Mouse (Mus musculus): ENCODE results near the gene Lce6a. TPM values are rescaled to one million over a fixed set of nuclear protein-coding genes. Genes with fewer than 3 reads are reported as not detected.

Lce6a gene
- not detected in 2 replicates for polyA plus RNA-seq (2012)

DNA sequence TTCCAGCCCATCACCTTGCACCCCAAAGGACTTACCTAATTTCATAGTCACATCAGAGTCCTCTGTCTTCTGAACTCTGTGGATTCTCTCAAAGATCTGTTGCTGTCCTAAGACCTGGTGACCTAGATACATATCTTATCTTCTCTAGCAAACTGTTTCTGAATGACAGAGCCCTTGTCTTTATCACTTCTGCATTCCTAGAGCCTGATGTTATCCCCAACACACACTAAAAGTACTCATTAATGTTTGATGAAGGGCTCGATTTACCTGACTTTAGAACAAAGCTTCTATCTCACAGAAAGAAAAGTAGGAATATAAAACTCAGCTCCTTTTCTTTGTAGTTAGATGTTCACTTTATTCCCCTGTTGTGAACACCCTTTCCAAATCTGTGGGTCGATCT lies at the start of gene Lce6a:
Lce6a (minus strand) TSS at position 101 of the 400 bp plus-strand sequence.
- no peak for TF ChIP-seq GATA1 (IDR thresholded peaks at IDR 0.05; ENCODE audit: low read length)

DNA sequence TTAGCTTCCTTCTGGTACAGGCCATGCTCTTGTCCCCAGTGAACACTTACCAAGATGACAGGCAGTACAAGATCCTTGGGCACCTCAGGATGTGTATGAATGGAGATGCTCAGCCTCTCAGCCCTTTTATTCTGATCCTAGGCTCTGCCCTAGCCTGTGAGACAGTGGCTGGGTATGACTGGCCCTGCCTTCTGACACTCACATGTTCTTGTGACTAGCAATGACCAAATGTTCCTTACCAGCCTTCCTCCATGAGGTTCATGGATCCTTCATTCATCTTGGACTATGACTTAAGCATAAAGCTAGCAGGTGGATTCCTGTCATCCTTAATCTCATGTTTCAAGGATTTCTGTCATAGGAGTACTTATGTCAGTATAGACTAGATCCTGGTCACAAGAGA lies 48.8 kb upstream of the Lce6a start, which contains the start of gene Lce1a2:
Lce1a2 (minus strand) TSS at position 101 of the 400 bp plus-strand sequence.
- no peak for TF ChIP-seq GATA1 (IDR thresholded peaks at IDR 0.05; ENCODE audit: low read length)

GRCm38 (mm10) chr3:92656826-92657225 lies 35.4 kb upstream of the Lce6a start, which contains the start of gene Lce1b:
Gene Lce1b, minus strand, starts transcription at chr3:92656926.
- no peak for TF ChIP-seq GATA1 (IDR thresholded peaks at IDR 0.05; ENCODE audit: low read length)

DNA sequence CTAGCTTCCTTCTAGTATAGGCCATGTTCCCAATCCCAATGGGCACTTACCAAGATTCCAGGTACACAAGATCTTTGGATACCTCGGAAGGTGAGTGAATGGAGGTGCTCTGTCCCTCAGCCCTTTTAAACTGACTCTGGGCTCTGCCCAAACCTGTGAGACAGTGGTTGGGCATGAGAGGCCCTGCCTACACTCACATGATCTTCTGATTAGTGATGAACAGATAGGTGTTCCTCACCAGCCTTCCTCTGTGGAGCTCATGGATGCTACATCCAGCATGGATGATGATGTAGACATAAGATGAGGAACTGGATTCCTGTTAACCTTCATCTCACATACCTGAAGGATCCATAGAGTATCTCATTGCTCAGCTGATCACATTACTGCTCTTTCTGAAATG lies 26.7 kb upstream of the Lce6a start, which contains the start of gene Lce1a1:
Lce1a1 (minus strand) TSS at position 101 of the 400 bp plus-strand sequence.
- no peak for TF ChIP-seq GATA1 (IDR thresholded peaks at IDR 0.05; ENCODE audit: low read length)

DNA sequence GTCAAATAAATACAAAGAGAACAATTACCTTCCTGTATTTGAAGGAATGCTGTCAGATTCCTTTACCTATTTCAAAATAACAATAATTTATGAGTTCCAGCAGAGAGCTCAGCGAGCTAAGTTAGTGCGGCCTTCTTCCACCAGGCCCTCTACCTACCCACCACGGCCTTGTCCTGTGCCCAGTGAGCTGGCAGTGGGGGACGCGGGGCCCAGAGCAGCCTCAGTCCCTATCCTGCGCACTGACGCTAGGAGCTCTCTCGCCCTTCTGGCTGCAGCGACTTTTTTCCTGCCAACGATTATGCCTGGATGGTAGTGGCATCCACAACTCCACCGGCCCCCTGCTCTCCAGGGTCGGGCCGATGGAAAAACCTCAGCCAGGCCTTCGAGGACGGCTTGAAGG lies 18.4 kb upstream of the Lce6a start:
- no peak for TF ChIP-seq GATA1 (IDR thresholded peaks at IDR 0.05; ENCODE audit: low read length)

DNA sequence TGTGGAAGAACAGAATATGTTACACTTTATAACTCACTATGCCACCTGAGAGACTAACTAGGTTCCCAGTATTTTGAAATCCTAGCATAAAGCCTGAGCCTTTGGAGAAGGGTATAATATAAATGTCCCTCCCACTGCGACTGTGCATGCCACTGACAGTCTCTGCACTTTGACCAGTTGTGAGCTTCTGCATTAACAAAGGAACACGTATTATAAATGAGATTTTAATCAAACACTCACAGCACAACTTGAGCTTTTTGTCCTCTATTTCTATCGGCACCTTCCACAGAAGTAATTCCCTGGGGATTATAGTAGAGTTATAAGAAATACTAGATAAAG lies 17.2 kb upstream of the Lce6a start:
- TF ChIP-seq GATA1 (IDR thresholded peaks at IDR 0.05; ENCODE audit: low read length) = no peak

- no peak for TF ChIP-seq GATA1 (IDR thresholded peaks at IDR 0.05; ENCODE audit: low read length)
Observed at GRCm38 (mm10) chr3:92637745-92638652, 16.5 kb upstream of the Lce6a start.

DNA sequence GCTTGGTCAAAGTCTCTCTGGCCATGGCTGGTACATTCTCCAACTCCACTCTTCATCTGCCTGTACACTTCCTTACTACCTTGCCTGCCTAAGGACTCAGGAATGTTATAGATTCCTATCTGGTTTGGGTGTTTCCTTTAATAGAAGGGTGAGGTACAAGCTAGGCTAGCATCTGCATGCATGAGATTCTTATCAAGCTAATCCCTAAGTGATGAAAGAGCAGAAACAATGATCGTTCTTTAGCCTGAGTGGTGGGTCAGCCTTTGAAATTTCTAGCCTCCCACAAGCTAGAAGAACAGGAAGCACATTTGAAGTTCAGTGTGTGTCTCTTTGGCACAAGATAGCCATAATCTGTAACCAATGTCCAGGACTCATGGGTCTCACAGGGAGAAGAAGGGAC lies 11.7 kb downstream of the Lce6a start:
- no peak for TF ChIP-seq GATA1 (IDR thresholded peaks at IDR 0.05; ENCODE audit: low read length)

DNA sequence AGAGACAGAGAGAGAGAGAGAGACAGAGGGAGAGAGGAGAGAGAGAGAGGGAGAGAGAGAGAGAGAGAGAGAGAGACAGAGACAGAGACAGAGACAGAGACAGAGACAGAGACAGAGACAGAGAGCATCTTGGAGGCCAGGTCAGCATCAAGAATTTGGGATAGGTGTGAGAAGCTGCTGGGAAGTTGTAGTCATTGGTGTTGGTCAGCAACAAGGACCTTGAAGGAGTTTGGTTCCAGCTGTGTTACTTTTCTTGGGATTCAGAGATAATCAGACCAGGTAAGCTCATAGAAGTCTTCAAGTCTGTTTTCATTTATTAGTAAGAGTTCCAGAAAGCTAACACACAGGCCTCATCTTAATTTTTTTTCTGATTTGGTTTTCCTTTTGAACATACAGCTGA lies 14.1 kb downstream of the Lce6a start, which contains the start of gene 2210017I01Rik:
2210017I01Rik (minus strand) TSS at position 101 of the 400 bp plus-strand sequence.
- TF ChIP-seq GATA1 (IDR thresholded peaks at IDR 0.05; ENCODE audit: low read length) = no peak

DNA sequence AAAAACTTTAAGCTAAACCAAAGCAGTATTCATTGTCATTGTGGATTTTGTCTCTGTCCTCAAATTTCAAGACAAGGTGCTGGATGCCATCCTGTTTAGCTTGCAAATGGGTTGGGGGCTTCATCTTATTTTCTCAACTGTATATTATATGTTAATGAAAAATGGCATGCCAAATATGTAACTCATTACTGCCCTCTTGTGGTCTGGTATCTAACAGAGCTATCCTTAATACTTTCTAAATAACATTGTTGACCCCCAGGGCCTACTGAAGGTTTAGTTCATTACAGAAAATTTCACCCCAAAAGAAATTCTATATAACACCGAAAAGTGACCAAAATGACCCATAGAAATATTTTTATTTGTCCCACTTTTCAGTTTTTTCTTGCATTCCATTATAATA lies 19.3 kb downstream of the Lce6a start:
- no peak for TF ChIP-seq GATA1 (IDR thresholded peaks at IDR 0.05; ENCODE audit: low read length)

DNA sequence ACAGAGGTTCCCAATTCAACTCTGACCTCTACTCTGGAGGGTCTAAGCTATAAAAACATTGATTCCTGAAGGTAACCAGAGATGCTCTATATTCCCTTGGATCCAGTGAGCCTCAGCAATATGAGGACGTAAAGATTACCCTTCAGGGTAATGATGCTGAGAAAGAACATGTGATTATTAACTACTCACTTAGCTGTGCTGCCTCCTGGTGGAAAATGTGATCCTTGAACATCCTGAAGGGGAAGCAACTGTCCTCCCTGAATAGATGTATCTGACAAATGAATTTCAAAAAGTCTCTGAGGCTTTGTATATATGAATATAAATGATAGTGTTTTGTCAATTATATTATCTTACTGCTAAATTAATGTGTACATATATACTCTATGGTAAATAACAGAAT lies 21.0 kb downstream of the Lce6a start:
- no peak for TF ChIP-seq GATA1 (IDR thresholded peaks at IDR 0.05; ENCODE audit: low read length)

- TF ChIP-seq GATA1 (IDR thresholded peaks at IDR 0.05; ENCODE audit: low read length) = no peak
Observed at GRCm38 (mm10) chr3:92599973-92600372, 21.5 kb downstream of the Lce6a start.

GRCm38 (mm10) chr3:92598429-92598828 lies 23.0 kb downstream of the Lce6a start:
- TF ChIP-seq GATA1 (IDR thresholded peaks at IDR 0.05; ENCODE audit: low read length) = no peak

GRCm38 (mm10) chr3:92588858-92589257 lies 32.6 kb downstream of the Lce6a start, which contains the start of gene Smcp:
Gene Smcp, minus strand, starts transcription at chr3:92588997.
- no peak for TF ChIP-seq GATA1 (IDR thresholded peaks at IDR 0.05; ENCODE audit: low read length)

GRCm38 (mm10) chr3:92587190-92587589 lies 34.3 kb downstream of the Lce6a start:
- TF ChIP-seq GATA1 (IDR thresholded peaks at IDR 0.05; ENCODE audit: low read length) = no peak

DNA sequence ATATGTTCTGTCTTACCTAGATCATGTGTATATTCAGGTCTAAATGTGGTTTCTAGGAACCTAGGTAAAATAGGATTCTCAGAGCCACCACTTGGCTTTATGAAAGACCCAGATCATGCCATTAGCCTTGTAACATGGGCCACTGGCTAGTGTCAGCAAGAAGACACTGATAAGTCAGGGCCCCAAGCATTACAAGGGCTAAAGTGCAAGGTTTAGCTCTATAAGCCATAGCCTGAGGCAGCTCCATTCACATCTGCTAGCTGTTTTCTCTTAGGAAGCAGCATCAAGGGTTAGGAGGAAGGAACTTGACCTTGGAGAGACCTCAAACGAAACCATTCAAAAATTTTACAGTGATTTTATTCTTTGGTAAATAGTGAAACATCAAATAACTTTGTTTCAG lies 36.4 kb downstream of the Lce6a start:
- no peak for TF ChIP-seq GATA1 (IDR thresholded peaks at IDR 0.05; ENCODE audit: low read length)

Measured in G1E-ER4 (cell line).